Comparison of ENCODE assay signal across 31 mouse cellular contexts in the genomic region with DNA sequence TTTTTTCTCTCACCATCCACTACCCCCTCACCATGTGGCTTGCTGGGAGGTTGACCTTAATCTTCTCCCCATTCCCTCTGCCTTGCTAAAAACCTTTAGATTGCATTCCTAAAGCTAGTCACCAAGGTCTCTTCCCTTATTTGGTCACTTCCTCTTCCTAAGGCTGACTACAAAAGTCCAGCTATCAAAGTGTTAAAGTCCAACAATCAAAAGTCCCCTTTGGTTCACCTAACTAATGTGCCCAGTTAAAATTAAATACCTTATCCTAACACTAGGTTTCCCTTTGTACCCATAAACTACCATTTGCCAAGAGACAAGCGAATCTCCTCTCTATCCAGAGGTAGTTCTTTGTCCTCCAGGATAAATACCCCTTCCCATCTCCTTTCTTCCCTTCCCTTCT.
"Had no signal": no experiment of that assay in that cellular context is flagged by ENCODE, and none has a peak within 500 bp of the region (broad histone marks: within the 10 kb centered on the region; RNA-seq: fewer than 3 reads in every experiment).

No protein-coding gene starts in this region.

- ATAC-seq: liver, embryonic 12.5 days; lung, postnatal 0 days; midbrain, embryonic 13.5 days; midbrain, embryonic 15.5 days; midbrain, embryonic 16.5 days had no signal

- H3K4me3 ChIP-seq: limb, embryonic 10.5 days; limb, embryonic 12.5 days; limb, embryonic 13.5 days; limb, embryonic 15.5 days; liver, embryonic 12.5 days; liver, embryonic 13.5 days; liver, embryonic 15.5 days; lung, embryonic 15.5 days; megakaryocyte, embryonic 14.5 days; midbrain, embryonic 10.5 days; midbrain, embryonic 12.5 days; midbrain, embryonic 13.5 days; midbrain, embryonic 15.5 days; myocyte; neural tube, embryonic 12.5 days had no signal

- H3K36me3 ChIP-seq: limb, embryonic 10.5 days; limb, embryonic 12.5 days; limb, embryonic 13.5 days; limb, embryonic 15.5 days; liver, embryonic 12.5 days; liver, embryonic 13.5 days; liver, embryonic 15.5 days; lung, embryonic 15.5 days; midbrain, embryonic 10.5 days; midbrain, embryonic 12.5 days; midbrain, embryonic 13.5 days; midbrain, embryonic 15.5 days; neural tube, embryonic 12.5 days had no signal

- H3K27ac ChIP-seq: limb, embryonic 10.5 days; limb, embryonic 12.5 days; limb, embryonic 13.5 days; limb, embryonic 15.5 days; liver, embryonic 12.5 days; liver, embryonic 13.5 days; liver, embryonic 14.5 days; liver, embryonic 15.5 days; lung, embryonic 15.5 days; macrophage; midbrain, embryonic 10.5 days; midbrain, embryonic 12.5 days; midbrain, embryonic 13.5 days; midbrain, embryonic 15.5 days; neural tube, embryonic 12.5 days had no signal

- H3K4me2 ChIP-seq: limb, embryonic 12.5 days; limb, embryonic 13.5 days; limb, embryonic 15.5 days; liver, embryonic 11.5 days; liver, embryonic 12.5 days; liver, embryonic 13.5 days; liver, embryonic 15.5 days; lung, embryonic 14.5 days; lung, embryonic 15.5 days; midbrain, embryonic 11.5 days; midbrain, embryonic 12.5 days; midbrain, embryonic 13.5 days; midbrain, embryonic 15.5 days; neural tube, embryonic 12.5 days had no signal

- H3K4me1 ChIP-seq: limb, embryonic 10.5 days; limb, embryonic 12.5 days; limb, embryonic 15.5 days; liver, embryonic 15.5 days; lung, embryonic 15.5 days; midbrain, embryonic 10.5 days; midbrain, embryonic 12.5 days; midbrain, embryonic 13.5 days; midbrain, embryonic 15.5 days; neural tube, embryonic 12.5 days had no signal

- H3K9ac ChIP-seq: limb, embryonic 12.5 days; limb, embryonic 13.5 days; limb, embryonic 15.5 days; liver, embryonic 12.5 days; liver, embryonic 13.5 days; liver, embryonic 14.5 days; liver, embryonic 15.5 days; lung, embryonic 14.5 days; lung, embryonic 15.5 days; midbrain, embryonic 12.5 days; midbrain, embryonic 13.5 days; midbrain, embryonic 15.5 days; neural tube, embryonic 12.5 days had no signal

- H3K27me3 ChIP-seq: limb, embryonic 12.5 days; limb, embryonic 13.5 days; limb, embryonic 15.5 days; liver, embryonic 12.5 days; liver, embryonic 13.5 days; liver, embryonic 15.5 days; lung, embryonic 15.5 days; megakaryocyte, embryonic 14.5 days; midbrain, embryonic 12.5 days; midbrain, embryonic 13.5 days; midbrain, embryonic 15.5 days; neural tube, embryonic 12.5 days had no signal

- H3K9me3 ChIP-seq: limb, embryonic 10.5 days; limb, embryonic 13.5 days; limb, embryonic 15.5 days; liver, embryonic 13.5 days; liver, embryonic 15.5 days; lung, embryonic 15.5 days; midbrain, embryonic 13.5 days; midbrain, embryonic 15.5 days; neural tube, embryonic 12.5 days had no signal

- DNase-seq: left cerebral cortex, postnatal 4 days; liver; liver, embryonic 13.5 days; lung, adult 18-20 months; lung, adult 2 months; lung, embryonic 14.5 days; lung, postnatal 10 days; lung, postnatal 14 days; lung, postnatal 36 days; lung, postnatal 4 days; midbrain, embryonic 14.5 days had no signal
